Mouse (Mus musculus): ENCODE measurements around the gene Bcas3. TPM values are rescaled to one million over a fixed set of nuclear protein-coding genes. Genes with fewer than 3 reads are reported as not detected.

Gene Bcas3
- polyA plus RNA-seq, 1 experiment from 2014 or later, result 20.2 TPM

GRCm38 (mm10) chr11:85681580-85682419 lies 328.8 kb downstream of the Bcas3 start:
- no peak for DNase-seq (ENCODE audit: low spot score)
- H3K4me1 ChIP-seq, result peaks cover 31% of the 10 kb centered on the region
- H3K27ac ChIP-seq (replicated peaks), result peak overlapping the region; percentile 23; the same call in 1 of the 2 replicates
- H3K36me3 ChIP-seq, result no peaks in the 10 kb centered on the region
- H3K27me3 ChIP-seq (ENCODE audit: low read depth, poor library complexity, severe bottlenecking), result 0 out of 2 replicates have a peak, but pooled peaks cover 8% of the 10 kb centered on the region
- no peaks in the 10 kb centered on the region for H3K9me3 ChIP-seq (replicated peaks)
- H3K4me3 ChIP-seq, result no peak overlapping the region
- 88% methylated on average over 11 of the region's 11 CpGs for whole genome bisulfite sequencing

GRCm38 (mm10) chr11:85684981-85685380 lies 332.0 kb downstream of the Bcas3 start:
- Histone ChIP-seq H3K9me3 (replicated peaks) (no peaks in the 10 kb centered on the region), H3K27me3 (ENCODE audit: low read depth, poor library complexity, severe bottlenecking) (peaks cover 15% of the 10 kb centered on the region; the same call in 1 of the 2 replicates), H3K27ac (replicated peaks) (no peak overlapping the region), H3K36me3 (no peaks in the 10 kb centered on the region), H3K4me1 (peaks cover 18% of the 10 kb centered on the region), H3K4me3 (no peak overlapping the region)
- WGBS, result 93% methylated on average over 2 of the region's 2 CpGs
- DNase-seq (ENCODE audit: low spot score), result no peak

- DNase-seq (ENCODE audit: low spot score), result no peak
- 45% methylated on average over 8 of the region's 8 CpGs for WGBS
These were observed 335.0 kb downstream of the Bcas3 start for GRCm38 (mm10) chr11:85687816-85688439.

DNA sequence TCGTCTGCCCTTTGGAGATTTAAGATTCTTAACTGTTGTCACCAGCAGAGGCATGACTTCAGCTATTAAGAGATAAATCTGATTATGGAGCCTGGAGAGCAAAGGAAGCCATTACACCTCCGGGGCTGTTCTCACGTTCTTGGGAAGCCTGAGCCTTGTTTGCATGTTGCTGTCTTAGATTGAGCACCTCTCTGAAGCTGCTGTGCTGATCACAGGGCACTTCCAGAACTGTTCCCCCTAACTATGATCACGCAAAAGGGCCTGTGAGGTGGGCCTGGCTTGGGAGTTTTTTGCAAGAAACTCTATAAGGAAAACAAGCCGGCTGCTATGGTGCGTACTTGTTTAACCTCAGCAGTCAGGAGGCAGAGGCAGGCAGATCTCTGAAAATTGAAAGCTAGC lies 335.5 kb downstream of the Bcas3 start:
- no peaks in the 10 kb centered on the region for H3K9me3 ChIP-seq (replicated peaks)
- no peak overlapping the region for H3K27ac ChIP-seq (replicated peaks)
- H3K36me3 ChIP-seq, result no peaks in the 10 kb centered on the region
- H3K4me1 ChIP-seq, result peaks cover 25% of the 10 kb centered on the region
- H3K27me3 ChIP-seq (ENCODE audit: low read depth, poor library complexity, severe bottlenecking), result peaks cover 13% of the 10 kb centered on the region
- no peak for DNase-seq (ENCODE audit: low spot score)
- no peak overlapping the region for H3K4me3 ChIP-seq
- WGBS, result 82% methylated on average over 6 of the region's 6 CpGs

More at GRCm38 (mm10) chr11:85687816-85688439, 335.0 kb downstream of the Bcas3 start:
- H3K36me3 ChIP-seq, result no peaks in the 10 kb centered on the region
- peaks cover 24% of the 10 kb centered on the region for H3K4me1 ChIP-seq
- no peaks in the 10 kb centered on the region for H3K9me3 ChIP-seq (replicated peaks)
- H3K4me3 ChIP-seq, result no peak overlapping the region
- H3K27me3 ChIP-seq (ENCODE audit: low read depth, poor library complexity, severe bottlenecking), result peaks cover 8% of the 10 kb centered on the region
- no peak overlapping the region for H3K27ac ChIP-seq (replicated peaks)

GRCm38 (mm10) chr11:85689226-85689625 lies 336.3 kb downstream of the Bcas3 start:
- 93% methylated on average over 5 of the region's 5 CpGs for WGBS
- H3K27me3 ChIP-seq (ENCODE audit: low read depth, poor library complexity, severe bottlenecking), result peaks cover 17% of the 10 kb centered on the region

GRCm38 (mm10) chr11:85691285-85691684 lies 338.3 kb downstream of the Bcas3 start:
- H3K9me3 ChIP-seq (replicated peaks), result no peaks in the 10 kb centered on the region
- H3K27ac ChIP-seq (replicated peaks), result no peak overlapping the region
- peaks cover 33% of the 10 kb centered on the region for H3K4me1 ChIP-seq
- H3K4me3 ChIP-seq, result no peak overlapping the region
- 54% methylated on average over 5 of the region's 5 CpGs for whole genome bisulfite sequencing
- DNase-seq (ENCODE audit: low spot score), result no peak
- H3K36me3 ChIP-seq, result no peaks in the 10 kb centered on the region
- H3K27me3 ChIP-seq (ENCODE audit: low read depth, poor library complexity, severe bottlenecking), result peaks cover 36% of the 10 kb centered on the region

More at GRCm38 (mm10) chr11:85689226-85689625, 336.3 kb downstream of the Bcas3 start:
- Histone ChIP-seq H3K4me3 (no peak overlapping the region), H3K27ac (replicated peaks) (no peak overlapping the region), H3K9me3 (replicated peaks) (no peaks in the 10 kb centered on the region), H3K36me3 (no peaks in the 10 kb centered on the region), H3K4me1 (peaks cover 24% of the 10 kb centered on the region)
- DNase-seq (ENCODE audit: low spot score), result no peak

DNA sequence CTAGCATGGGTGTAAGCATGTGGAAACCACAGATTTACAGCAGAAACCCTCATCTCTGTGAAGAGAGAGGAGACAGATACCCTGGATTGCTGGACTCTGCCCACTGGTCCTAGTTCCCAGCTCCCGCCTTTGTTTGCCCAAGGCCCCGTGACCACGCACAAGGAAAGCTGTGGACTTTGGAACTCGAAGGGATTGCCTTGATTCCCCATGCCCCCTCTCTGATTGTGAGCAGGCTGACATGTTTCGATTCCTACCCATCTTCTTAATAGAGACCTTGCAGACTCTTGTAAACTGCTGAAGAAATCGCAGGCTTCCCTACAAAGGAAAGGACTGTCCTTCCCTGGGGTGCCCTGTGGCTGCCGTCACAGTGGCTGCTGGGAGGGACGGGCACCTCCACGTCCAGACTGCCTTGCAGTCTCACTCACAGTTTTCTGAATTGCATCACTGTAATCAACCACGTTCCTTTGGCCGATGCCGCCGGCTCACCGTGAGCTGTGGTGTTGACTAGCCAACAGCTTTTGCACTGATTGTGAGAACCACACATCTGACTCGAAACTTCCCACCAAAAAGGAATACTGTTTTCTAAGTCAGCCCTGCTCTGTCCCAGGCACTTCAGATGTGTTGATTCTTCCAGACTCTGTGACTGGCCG lies 342.8 kb downstream of the Bcas3 start:
- H3K4me1 ChIP-seq, result peaks cover 52% of the 10 kb centered on the region
- peak overlapping the region; percentile 33; the same call in 1 of the 2 replicates for H3K27ac ChIP-seq (replicated peaks)
- peaks cover 30% of the 10 kb centered on the region for H3K27me3 ChIP-seq (ENCODE audit: low read depth, poor library complexity, severe bottlenecking)
- no peaks in the 10 kb centered on the region for H3K9me3 ChIP-seq (replicated peaks)
- 83% methylated on average over 16 of the region's 16 CpGs for WGBS
- no peak overlapping the region for H3K4me3 ChIP-seq
- no peak for DNase-seq (ENCODE audit: low spot score)
- H3K36me3 ChIP-seq, result no peaks in the 10 kb centered on the region

GRCm38 (mm10) chr11:85696491-85697398 lies 343.8 kb downstream of the Bcas3 start:
- Histone ChIP-seq H3K9me3 (replicated peaks) (no peaks in the 10 kb centered on the region), H3K36me3 (no peaks in the 10 kb centered on the region), H3K27ac (replicated peaks) (no peak overlapping the region), H3K27me3 (ENCODE audit: low read depth, poor library complexity, severe bottlenecking) (peaks cover 30% of the 10 kb centered on the region), H3K4me3 (no peak overlapping the region), H3K4me1 (peaks cover 43% of the 10 kb centered on the region)
- no peak for DNase-seq (ENCODE audit: low spot score)
- 66% methylated on average over 14 of the region's 14 CpGs for WGBS

GRCm38 (mm10) chr11:85697468-85697867 lies 344.5 kb downstream of the Bcas3 start:
- H3K4me1 ChIP-seq, result peaks cover 43% of the 10 kb centered on the region
- WGBS, result 86% methylated on average over 4 of the region's 4 CpGs
- H3K27ac ChIP-seq (replicated peaks), result no peak overlapping the region
- no peak for DNase-seq (ENCODE audit: low spot score)
- no peaks in the 10 kb centered on the region for H3K36me3 ChIP-seq
- H3K27me3 ChIP-seq (ENCODE audit: low read depth, poor library complexity, severe bottlenecking), result peaks cover 30% of the 10 kb centered on the region
- H3K4me3 ChIP-seq, result no peak overlapping the region
- no peaks in the 10 kb centered on the region for H3K9me3 ChIP-seq (replicated peaks)

- no peak for DNase-seq (ENCODE audit: low spot score)
- Histone ChIP-seq H3K27me3 (ENCODE audit: low read depth, poor library complexity, severe bottlenecking) (peaks cover 27% of the 10 kb centered on the region), H3K4me3 (no peak overlapping the region), H3K27ac (replicated peaks) (no peak overlapping the region), H3K36me3 (no peaks in the 10 kb centered on the region), H3K4me1 (peaks cover 37% of the 10 kb centered on the region), H3K9me3 (replicated peaks) (no peaks in the 10 kb centered on the region)
- WGBS, result 72% methylated on average over 11 of the region's 11 CpGs
These were observed 345.3 kb downstream of the Bcas3 start for GRCm38 (mm10) chr11:85698242-85698641.

- Histone ChIP-seq H3K9me3 (replicated peaks) (no peaks in the 10 kb centered on the region), H3K4me1 (0 out of 2 replicates have a peak, but pooled peaks cover under 1% of the 10 kb centered on the region), H3K27ac (replicated peaks) (no peak overlapping the region), H3K4me3 (no peak overlapping the region), H3K27me3 (ENCODE audit: low read depth, poor library complexity, severe bottlenecking) (peaks cover 10% of the 10 kb centered on the region; the same call in 1 of the 2 replicates), H3K36me3 (no peaks in the 10 kb centered on the region)
- WGBS, result 88% methylated on average over 4 of the region's 4 CpGs
- no peak for DNase-seq (ENCODE audit: low spot score)
These were observed 351.2 kb downstream of the Bcas3 start for GRCm38 (mm10) chr11:85704062-85704748.

Measured in midbrain, embryonic 10.5 days (tissue).